Mouse (Mus musculus) bone marrow macrophage, adult 2 months (primary cell): Measurements from ENCODE around the gene Marveld2.

Experiments
- CTCF ChIP-seq: IDR thresholded peaks from 2 replicates; pipeline ENCODE4 v1.5.1; 2012; ENCODE audit warnings: low read depth, mild to moderate bottlenecking, low read length, moderate library complexity
- POLR2A ChIP-seq: IDR thresholded peaks from 2 replicates; pipeline ENCODE4 v1.6.1; 2012; ENCODE audit warnings: mild to moderate bottlenecking, low read depth, low read length, borderline replicate concordance

DNA sequence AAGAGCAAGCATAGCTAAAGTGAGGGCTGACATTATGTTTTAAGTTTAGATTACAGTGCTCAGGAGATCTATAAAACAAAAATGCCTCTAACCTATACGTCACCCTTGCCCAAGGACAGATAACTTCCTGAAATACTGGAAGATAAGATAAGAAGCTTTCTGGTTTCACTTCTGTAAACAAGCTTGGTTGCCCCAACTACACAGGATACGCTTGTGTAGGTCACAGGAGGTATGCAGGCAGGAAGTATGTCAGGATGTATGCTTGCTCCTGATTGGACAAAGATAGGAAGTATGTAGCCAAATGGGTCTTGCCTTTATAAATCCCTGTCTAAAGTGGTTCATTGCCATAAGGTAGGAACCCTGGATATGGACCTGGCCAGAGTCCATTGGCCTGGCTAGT, 40.8 kb downstream of the Marveld2 start:
- TF ChIP-seq CTCF (no peak), POLR2A (no peak)
